Mouse (Mus musculus) bone marrow, adult 2 months (tissue): ENCODE measurements around the gene Fam102a.

Experiments used
- CTCF ChIP-seq: fragments of 200-500 bp; IDR thresholded peaks from 2 replicates; pipeline ENCODE4 v1.5.1; 2011; ENCODE audit warnings: low read length, control low read depth; ENCODE audit not compliant: control insufficient read depth, insufficient read depth
- POLR2A ChIP-seq: fragments of 200-500 bp; IDR thresholded peaks from 2 replicates; pipeline ENCODE4 v1.6.1; 2011; ENCODE audit warnings: low read depth, mild to moderate bottlenecking, control low read depth, low read length, borderline replicate concordance; ENCODE audit not compliant: control insufficient read depth

GRCm38 (mm10) chr2:32517233-32517867 is 17.8 kb upstream of the Fam102a start:
- TF ChIP-seq CTCF, result no peak
- no peak for TF ChIP-seq POLR2A
